Mouse (Mus musculus) liver, postnatal 0 days (tissue): ENCODE results near the gene Rpap3.

Experiments
- CTCF ChIP-seq: sonication (generic); IDR thresholded peaks from 2 replicates; pipeline ENCODE4 v1.5.1; 2016; ENCODE audit warnings: antibody characterized with exemption, low read depth
- EP300 ChIP-seq: IDR thresholded peaks from 2 replicates; pipeline ENCODE4 v1.6.1; 2016; ENCODE audit warnings: antibody characterized with exemption, low read depth, mild to moderate bottlenecking

- TF ChIP-seq CTCF (no peak), EP300 (no peak)
Observed at GRCm38 (mm10) chr15:97672211-97672765, 33.3 kb downstream of the Rpap3 start.
